Mouse (Mus musculus) lung, adult 2 months (tissue): ENCODE data around the gene Lrmda. TPM values are rescaled to one million over a fixed set of nuclear protein-coding genes. Genes with fewer than 3 reads are reported as not detected.
A peak's percentile ranks its signal among the peaks of the same experiment; 100 is the strongest.

Experiments
- DNase-seq: peaks from one replicate; pipeline ENCODE4 v3.0.0; 2022
- H3K4me1 ChIP-seq: fragments of 200-500 bp; 2 replicates; pipeline ENCODE4 v1.6.1; 2011; ENCODE audit warnings: low read length; ENCODE audit not compliant: control insufficient read depth, insufficient read depth
- H3K4me3 ChIP-seq: fragments of 200-500 bp; replicated peaks from 2 replicates; pipeline ENCODE3; 2011; ENCODE audit warnings: low read depth, mild to moderate bottlenecking, control low read depth, low read length; ENCODE audit errors: extremely low read depth
- CTCF ChIP-seq: fragments of 200-500 bp; IDR thresholded peaks from 2 replicates; pipeline ENCODE4 v1.5.1; 2011; ENCODE audit warnings: mild to moderate bottlenecking, low read length, control low read depth; ENCODE audit not compliant: insufficient read depth
- POLR2A ChIP-seq: fragments of 200-500 bp; IDR thresholded peaks from 2 replicates; pipeline ENCODE4 v1.6.1; 2011; ENCODE audit warnings: low read depth, mild to moderate bottlenecking, control low read depth, low read length, borderline replicate concordance; ENCODE audit errors: extremely low read depth
- WGBS: fragments of 180-500 bp; shearing (Covaris S2); methylation state at CpG from one replicate; pipeline ENCODE4 v1.1.7; 2018; 5-methylcytosine and 5-hydroxymethylcytosine counted together
- polyA plus RNA-seq: library from polyadenylated mRNA; depleted of rRNA; stranded (reverse); fragments of >200 nt; gene quantifications from 2 replicates; pipeline ENCODE4 v1.2.3, GENCODE M21; 2012

Lrmda gene
- polyA plus RNA-seq, 1 experiment, result 1.8 TPM

GRCm38 (mm10) chr14:21991856-21992255, 27.7 kb upstream of the Lrmda start:
- TF ChIP-seq POLR2A (no peak), CTCF (no peak)
- 50% methylated on average over 5 of the region's 5 CpGs for WGBS
- H3K4me1 ChIP-seq, result peaks cover 6% of the 10 kb centered on the region; the same call in 1 of the 2 replicates
- DNase-seq, result no peak
- H3K4me3 ChIP-seq, result peak overlapping the region; percentile 31

DNA sequence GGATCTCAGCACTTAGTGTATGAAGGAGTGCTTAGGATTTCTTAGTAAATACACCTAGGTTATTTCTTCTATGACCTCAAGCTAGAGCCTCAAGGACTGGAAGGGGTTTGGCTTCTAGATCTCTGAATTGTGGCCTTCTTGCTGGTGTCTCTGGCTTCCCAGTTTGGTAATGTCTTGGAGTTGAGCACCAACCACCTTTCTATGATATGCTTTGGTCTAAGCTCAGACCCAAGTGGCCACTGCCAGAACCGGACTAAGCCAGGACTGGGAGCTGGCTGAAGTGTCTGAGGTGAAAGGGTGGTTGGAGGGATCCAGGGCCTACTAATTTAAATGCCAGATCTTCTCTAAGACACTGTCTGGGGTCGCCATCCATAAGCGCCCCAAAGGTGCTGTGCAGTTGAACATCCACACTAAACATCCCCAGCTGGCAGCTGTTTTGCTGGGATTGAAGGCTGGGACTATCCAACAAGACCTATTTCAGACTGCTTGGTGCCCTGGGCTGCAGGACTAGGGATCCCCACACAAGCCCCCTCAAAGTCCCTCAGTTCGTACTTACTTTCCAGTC, 27.1 kb upstream of the Lrmda start:
- TF ChIP-seq POLR2A (no peak), CTCF (no peak)
- Histone ChIP-seq H3K4me1 (peaks cover 6% of the 10 kb centered on the region; the same call in 1 of the 2 replicates), H3K4me3 (no peak overlapping the region)
- peak; percentile 27 for DNase-seq
- WGBS, result 86% methylated on average over 4 of the region's 4 CpGs

DNA sequence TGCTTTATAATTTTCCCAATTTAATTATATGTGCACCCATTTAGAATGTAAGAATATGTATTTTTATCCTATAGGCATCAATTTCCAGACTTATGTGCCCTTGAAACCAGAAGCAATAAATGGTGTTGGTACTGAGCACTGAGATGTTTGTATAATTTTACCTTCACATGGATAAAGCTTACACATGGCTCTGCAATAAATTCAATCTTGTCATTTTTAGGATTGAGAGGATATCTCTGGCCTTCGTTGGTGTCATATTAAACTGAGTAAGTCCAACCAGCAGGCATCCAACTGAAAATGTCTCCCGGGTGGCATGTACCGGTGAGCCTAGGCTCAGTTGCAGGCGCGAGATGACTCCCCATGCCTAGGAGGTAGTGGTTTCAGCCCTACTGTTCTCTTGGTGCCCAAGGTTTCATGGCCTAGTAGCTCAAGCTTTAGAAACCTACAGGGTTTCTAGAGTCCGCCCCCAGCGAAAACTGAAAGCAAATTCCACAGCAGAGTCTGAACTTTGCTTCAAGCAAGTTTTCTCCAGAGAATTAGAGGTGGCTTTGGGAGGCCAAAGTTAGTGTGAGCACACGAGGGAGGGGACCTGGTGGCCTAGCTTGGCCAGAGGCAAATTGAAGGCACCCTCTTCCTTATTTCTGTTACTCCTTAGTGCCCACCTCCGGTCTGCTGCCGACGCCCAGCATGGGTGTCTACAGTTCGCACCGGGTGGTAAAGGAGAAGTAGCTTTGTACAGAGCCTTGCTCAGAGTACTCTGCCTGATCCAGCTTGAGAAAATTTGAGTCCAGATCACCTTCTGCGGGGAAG, 26.1 kb upstream of the Lrmda start:
- peak; percentile 68 for DNase-seq

GRCm38 (mm10) chr14:21994061-21994990, 25.2 kb upstream of the Lrmda start:
- Histone ChIP-seq H3K4me1 (peaks cover 6% of the 10 kb centered on the region; the same call in 1 of the 2 replicates), H3K4me3 (peak overlapping the region; percentile 79)
- WGBS, result 17% methylated on average over 44 of the region's 44 CpGs
- TF ChIP-seq POLR2A, result 0 out of 2 replicates have a peak, but pooled peaks have one; percentile 20
- no peak for TF ChIP-seq CTCF
- peak; percentile 44 for DNase-seq

More for the DNA sequence above, 26.1 kb upstream of the Lrmda start:
- WGBS, result 32% methylated on average over 14 of the region's 14 CpGs
- Histone ChIP-seq H3K4me1 (peaks cover 6% of the 10 kb centered on the region; the same call in 1 of the 2 replicates), H3K4me3 (peak overlapping the region; percentile 79)
- TF ChIP-seq POLR2A (no peak; the same call in 1 of the 2 replicates), CTCF (no peak)

DNA sequence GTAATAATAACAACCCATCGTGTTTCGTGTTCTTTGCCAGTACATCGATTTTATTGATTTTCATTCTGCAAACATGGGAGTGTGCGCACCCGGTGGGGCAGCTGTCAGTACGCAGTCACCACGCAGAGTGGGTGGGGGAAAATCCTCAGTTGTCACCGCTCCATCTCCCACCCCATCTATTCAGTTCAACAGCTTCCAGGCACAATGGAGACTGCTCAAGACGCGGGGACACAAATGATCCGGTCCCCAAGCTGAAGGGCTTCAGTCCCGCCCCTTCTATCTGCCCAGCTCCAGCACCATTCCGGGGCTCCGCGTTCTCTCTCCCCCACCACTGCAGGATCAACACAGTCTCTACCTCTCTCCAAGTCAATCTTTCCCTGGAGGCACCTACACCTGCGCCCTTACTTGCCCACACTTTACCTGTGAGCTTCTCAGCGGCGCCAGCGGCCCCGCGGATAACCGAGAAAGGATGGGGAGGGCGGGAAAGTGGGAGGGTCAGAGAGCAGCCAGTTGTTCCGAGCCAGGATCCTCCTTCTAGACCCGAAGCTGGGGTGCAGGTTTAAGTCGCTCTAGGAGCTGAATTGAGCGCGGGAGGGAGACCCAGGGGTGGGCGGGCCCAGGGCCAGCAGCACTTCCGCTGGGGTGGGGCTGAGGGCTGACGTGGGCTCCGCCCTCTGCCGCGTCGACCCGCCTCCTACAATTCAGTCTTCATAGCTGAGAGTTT, 24.3 kb upstream of the Lrmda start:
- WGBS, result 1% methylated on average over 36 of the region's 36 CpGs
- peak overlapping the region; percentile 79 for H3K4me3 ChIP-seq
- H3K4me1 ChIP-seq, result peaks cover 6% of the 10 kb centered on the region; the same call in 1 of the 2 replicates
- no peak for TF ChIP-seq CTCF
- TF ChIP-seq POLR2A, result peak; percentile 76; the same call in 1 of the 2 replicates
- peak; percentile 80 for DNase-seq

DNA sequence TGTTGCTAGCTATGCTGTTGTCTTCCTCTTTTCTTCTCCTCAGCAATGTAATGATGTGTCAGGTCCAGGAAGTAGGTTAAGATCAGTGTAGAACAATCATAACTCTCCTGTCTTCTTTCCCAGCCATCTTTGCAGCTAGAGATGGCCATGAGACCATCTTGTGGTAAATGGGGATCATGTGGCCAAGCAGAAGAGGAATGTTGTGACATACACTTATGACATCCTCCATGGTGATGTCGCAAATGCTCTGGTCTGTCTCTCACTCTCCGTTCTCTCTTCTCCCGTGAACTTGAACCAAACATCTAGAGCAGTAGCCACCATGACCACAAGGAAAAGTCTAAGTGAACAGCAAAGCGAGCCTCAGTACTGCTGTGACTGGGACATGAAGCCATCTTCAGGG, 19.9 kb upstream of the Lrmda start:
- 90% methylated on average over 4 of the region's 4 CpGs for WGBS
- no peak overlapping the region for H3K4me3 ChIP-seq
- TF ChIP-seq CTCF, result no peak
- TF ChIP-seq POLR2A, result no peak
- H3K4me1 ChIP-seq, result 0 out of 2 replicates have a peak, but pooled peaks cover 3% of the 10 kb centered on the region
- no peak for DNase-seq

DNA sequence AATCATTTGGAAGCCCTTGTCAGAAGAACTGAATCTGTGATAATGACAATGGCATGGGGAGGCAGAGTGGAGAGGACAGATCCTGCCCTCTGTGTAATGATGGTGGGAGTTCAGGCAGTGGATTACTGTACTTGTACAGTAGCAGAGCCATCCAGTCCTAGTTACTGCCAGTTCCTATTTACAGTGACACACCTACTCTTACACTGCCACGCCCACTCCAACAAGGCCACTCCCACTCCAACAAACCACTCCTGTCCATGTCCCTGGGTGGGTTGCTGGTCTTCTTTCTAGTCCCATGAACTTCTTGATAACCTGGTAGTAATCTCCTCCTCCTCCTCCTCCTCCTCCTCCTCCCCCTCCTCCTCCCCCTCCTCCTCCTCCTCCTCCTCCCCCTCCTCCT, 16.3 kb upstream of the Lrmda start:
- Histone ChIP-seq H3K4me3 (no peak overlapping the region), H3K4me1 (0 out of 2 replicates have a peak, but pooled peaks cover 3% of the 10 kb centered on the region)
- TF ChIP-seq CTCF (no peak), POLR2A (no peak)
- no peak for DNase-seq
- 67% methylated on average over 1 of the region's 1 CpGs for WGBS

- Histone ChIP-seq H3K4me1 (0 out of 2 replicates have a peak, but pooled peaks cover 3% of the 10 kb centered on the region), H3K4me3 (no peak overlapping the region)
- TF ChIP-seq POLR2A (no peak), CTCF (no peak)
- WGBS, result 77% methylated on average over 4 of the region's 4 CpGs
- DNase-seq, result no peak
Observed at GRCm38 (mm10) chr14:22003631-22004030, 15.9 kb upstream of the Lrmda start.

- Histone ChIP-seq H3K4me3 (no peak overlapping the region), H3K4me1 (0 out of 2 replicates have a peak, but pooled peaks cover 3% of the 10 kb centered on the region)
- TF ChIP-seq POLR2A (no peak), CTCF (no peak)
- WGBS, result 88% methylated on average over 4 of the region's 4 CpGs
- DNase-seq, result no peak
Observed at GRCm38 (mm10) chr14:22004943-22005342, 14.6 kb upstream of the Lrmda start.
